Mouse (Mus musculus) heart, postnatal 0 days (tissue): ENCODE data around the gene Shroom3.
"Not testable (repeated sequence)": the region's sequence is repeated elsewhere in the genome, so short reads cannot be mapped to it uniquely, and the experiment has no call there.

Experiments used
- CTCF ChIP-seq: IDR thresholded peaks from 2 replicates; pipeline ENCODE4 v1.5.1; 2016; ENCODE audit warnings: antibody characterized with exemption, control low read depth, low read depth
- EP300 ChIP-seq: IDR thresholded peaks from 2 replicates; pipeline ENCODE4 v1.6.1; 2016; ENCODE audit warnings: antibody characterized with exemption, low read depth

- TF ChIP-seq CTCF, EP300: not testable (repeated sequence)
These were observed 239.7 kb downstream of the Shroom3 start for GRCm38 (mm10) chr5:92922981-92923380.
